Mouse (Mus musculus) Muller cell, postnatal 12 days (primary cell): ENCODE measurements around the gene Rnf11.
A peak's percentile ranks its signal among the peaks of the same experiment; 100 is the strongest.
"Not testable (repeated sequence)": the region's sequence is repeated elsewhere in the genome, so short reads cannot be mapped to it uniquely, and the experiment has no call there.

Source experiments
- DNase-seq: peaks from one replicate; pipeline ENCODE4 v3.0.0-alpha.2; 2015; ENCODE audit errors: inconsistent ontology term

Rnf11 gene

DNA sequence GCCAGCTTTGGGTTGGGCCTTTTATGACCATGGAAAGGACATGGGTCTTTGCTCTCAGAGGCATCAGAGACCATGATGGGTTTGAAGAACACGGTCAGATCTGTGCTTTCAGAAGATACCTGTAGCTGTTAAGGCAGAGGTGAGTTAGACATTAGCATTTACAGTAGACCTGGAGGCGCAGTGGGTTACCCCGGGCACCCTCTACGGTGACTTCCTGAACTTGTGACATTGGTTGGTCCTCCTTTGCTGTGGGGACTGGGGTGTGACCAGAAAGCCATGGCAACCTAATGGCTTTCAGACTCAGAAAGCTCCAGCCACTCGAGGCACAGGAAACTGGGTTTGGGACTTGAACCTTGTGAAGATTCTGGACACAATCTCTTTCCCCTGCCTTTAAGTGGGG is 72.3 kb downstream of the Rnf11 start:
- DNase-seq, result no peak

DNA sequence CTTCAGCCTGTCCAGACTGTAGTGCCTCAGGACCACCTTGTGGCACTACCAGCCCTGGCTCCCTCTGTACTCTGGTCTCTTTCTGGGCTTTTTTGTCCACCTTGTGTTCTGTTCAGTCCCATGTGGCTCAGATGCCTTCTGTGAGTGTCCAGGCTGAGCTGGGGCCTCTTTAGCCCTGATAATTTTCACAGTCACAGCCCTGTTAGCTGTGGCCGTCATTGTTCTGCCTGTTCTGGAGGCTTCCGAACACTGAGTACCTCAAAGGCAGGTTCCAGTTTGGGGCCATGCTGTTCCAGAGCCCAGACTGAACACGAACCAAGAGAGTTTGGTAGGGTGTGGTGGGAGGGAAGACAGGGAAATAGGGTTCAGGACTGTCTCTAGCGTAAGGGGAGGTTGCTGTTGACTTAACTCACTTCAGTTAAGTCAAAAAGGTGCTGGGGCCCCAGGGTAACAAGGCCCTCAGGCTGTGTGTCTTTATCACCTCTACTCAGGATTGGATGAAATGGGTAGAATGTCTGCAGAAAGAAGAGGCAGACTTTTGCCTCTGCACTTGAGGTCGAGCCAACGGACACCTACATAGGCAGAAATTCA is 73.1 kb downstream of the Rnf11 start:
- DNase-seq, result no peak

DNA sequence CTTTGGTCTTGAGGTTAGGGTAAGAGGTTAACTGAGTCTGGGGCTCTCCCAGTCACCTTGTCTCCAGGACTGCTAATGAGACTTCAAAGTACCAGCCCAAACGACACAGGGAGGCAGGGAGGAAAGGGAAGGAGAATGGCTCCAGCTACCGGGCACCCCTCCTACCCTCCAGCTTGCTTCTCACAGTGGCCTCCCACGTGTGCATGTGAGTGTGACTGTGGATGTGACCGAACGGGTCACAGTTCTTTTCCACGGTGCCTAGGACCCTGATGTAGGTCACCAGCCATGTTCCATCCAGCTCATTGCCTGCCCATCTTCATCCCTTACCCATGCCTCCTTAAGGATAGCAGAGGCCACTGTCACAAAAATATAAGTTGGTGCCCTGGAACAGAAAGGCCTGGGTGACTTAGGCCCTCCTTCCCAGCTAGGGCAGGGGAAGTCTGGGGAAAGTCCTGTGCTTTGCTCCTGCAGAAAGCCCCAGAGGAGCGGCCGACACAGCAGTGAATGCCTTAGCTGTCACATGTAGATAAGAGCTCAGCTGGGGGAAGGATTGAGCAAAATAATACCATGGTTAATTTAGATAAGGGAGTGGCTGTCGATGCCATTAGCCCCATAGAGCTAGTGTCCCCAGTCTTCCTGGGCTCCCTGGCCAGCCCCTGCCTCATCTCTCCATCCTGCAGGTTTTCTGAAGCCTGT is 73.7 kb downstream of the Rnf11 start:
- DNase-seq, result no peak

GRCm38 (mm10) chr4:109407701-109408485 is 76.6 kb downstream of the Rnf11 start:
- no peak for DNase-seq

DNA sequence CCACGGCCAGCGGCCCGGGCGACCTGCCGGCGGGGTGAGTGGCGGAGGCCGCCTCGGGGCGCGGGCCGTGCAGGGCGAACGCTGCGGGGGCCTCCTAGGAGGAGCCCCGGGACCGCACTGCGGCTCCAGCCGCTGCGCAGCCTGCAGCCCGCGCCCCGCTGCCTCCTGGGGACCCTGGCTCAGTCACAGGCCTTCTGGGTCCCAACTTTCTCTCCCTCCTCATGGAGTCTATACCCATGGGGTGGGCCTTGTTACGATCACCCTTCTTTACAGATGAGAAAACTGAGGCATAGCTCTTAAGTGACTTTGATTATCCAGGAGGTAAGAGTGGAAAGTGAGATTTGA is 77.4 kb downstream of the Rnf11 start:
- no peak for DNase-seq

DNA sequence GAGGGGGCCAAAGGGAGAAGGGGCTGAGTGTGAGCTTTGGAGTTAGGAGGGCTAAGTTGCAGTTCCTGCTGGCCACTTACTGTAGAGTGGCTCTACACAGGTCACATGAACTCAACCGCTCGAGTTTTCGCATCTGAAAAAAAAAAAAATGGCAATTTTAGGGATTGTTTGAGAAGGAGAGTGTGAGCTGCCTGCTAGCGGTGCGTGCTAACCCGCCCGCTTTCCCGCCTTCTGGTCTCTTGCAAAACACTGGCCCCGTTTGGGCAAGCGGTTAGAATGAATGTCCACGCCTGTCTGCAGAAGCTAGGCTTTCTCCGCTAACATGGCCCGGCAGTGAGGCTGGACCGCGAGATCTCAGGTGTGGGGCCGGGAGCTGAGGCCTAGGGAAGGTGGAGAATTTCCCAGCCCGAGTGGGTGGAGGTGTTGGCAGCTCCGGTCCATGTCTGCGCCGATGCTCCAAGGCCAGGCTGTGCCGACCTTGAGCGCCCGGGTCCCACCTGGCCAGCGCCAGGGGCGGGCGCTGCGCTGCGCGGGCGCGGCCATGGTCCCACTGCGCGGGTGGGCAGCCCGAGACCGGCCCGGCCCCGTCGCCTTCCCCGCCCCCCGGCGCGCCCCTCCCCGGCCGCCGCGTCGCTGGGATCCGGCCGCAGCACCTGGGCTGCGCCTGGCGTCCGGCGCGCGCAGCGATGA is 77.9 kb downstream of the Rnf11 start, which contains the start of gene Ttc39a:
Gene Ttc39a, plus strand, starts transcription at position 138 of the 690 bp plus-strand sequence.
- peak; percentile 58 for DNase-seq

GRCm38 (mm10) chr4:109406054-109406485 is 78.5 kb downstream of the Rnf11 start:
- peak; percentile 76 for DNase-seq

DNA sequence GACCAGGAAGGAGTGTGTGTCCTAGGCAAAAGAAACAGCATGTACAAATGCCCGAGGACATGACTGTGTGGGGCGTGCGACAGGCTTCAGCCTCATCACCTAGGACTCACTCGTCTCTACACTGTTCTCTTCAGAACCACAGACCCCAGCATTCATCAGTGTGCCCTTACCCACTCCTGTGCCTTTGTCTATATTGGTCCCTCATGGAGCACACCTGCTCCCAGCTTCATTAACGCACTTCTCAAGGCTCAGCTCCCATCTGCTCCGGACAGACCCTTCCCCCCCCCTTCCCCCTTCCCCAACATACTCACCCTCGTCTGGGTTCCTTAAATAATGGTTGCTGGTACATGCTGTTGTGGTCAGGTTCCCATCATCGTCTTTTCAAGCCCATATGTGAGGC is 79.1 kb downstream of the Rnf11 start:
- no peak for DNase-seq

- DNase-seq, result not testable (repeated sequence)
Measured at GRCm38 (mm10) chr4:109404908-109405307, 79.6 kb downstream of the Rnf11 start.

DNA sequence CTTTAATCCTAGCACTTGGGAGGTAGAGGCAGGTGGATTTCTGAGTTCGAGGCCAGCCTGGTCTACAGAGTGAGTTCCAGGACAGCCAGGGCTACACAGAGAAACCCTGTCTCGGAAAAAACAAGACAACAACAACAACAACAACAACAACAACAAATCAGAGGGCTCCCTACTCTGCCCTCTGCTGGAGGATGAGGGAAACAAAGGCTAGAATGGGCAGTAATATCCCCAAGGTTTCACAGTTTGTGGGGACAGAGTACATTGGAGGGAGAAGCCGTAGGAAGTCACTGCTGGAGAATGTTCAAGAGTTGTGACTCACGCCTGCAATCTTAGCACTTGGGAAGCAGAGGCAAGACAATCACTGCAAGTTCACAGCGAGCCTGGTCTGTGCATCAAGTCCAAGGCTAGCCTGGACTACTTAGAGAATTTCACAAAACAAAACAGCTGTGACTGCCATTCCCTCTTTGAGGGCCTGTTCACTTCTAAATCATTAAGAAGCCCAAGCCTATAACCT is 83.3 kb downstream of the Rnf11 start:
- no peak for DNase-seq
